Mouse (Mus musculus): ENCODE results near the gene Serpini1. TPM values are rescaled to one million over a fixed set of nuclear protein-coding genes. Genes with fewer than 3 reads are reported as not detected.

The Serpini1 gene
- 0.63 and 4.1 TPM in 2 replicates for total RNA-seq (2014; fragmentation: Nextera tagmentation)
- total RNA-seq (2017), result 0.14 and 3.3 TPM in 2 replicates

GRCm38 (mm10) chr3:75557292-75557691 is at the start of gene Serpini1:
Gene Serpini1, plus strand, starts transcription at chr3:75557547.
- ATAC-seq (replicated peaks; ENCODE audit: low FRiP score, low TSS enrichment, poor library complexity, severe bottlenecking), result peak; percentile 89

GRCm38 (mm10) chr3:75517631-75518250 is 39.6 kb upstream of the Serpini1 start:
- peak; percentile 97 for ATAC-seq (replicated peaks; ENCODE audit: low FRiP score, low TSS enrichment, poor library complexity, severe bottlenecking)

GRCm38 (mm10) chr3:75521314-75521713 is 36.0 kb upstream of the Serpini1 start:
- ATAC-seq (replicated peaks; ENCODE audit: low FRiP score, low TSS enrichment, poor library complexity, severe bottlenecking), result no peak

GRCm38 (mm10) chr3:75522527-75522926 is 34.8 kb upstream of the Serpini1 start:
- ATAC-seq (replicated peaks; ENCODE audit: low FRiP score, low TSS enrichment, poor library complexity, severe bottlenecking), result no peak

GRCm38 (mm10) chr3:75531074-75531473 is 26.3 kb upstream of the Serpini1 start:
- no peak for ATAC-seq (replicated peaks; ENCODE audit: low FRiP score, low TSS enrichment, poor library complexity, severe bottlenecking)

- peak; percentile 91 for ATAC-seq (replicated peaks; ENCODE audit: low FRiP score, low TSS enrichment, poor library complexity, severe bottlenecking)
Measured at GRCm38 (mm10) chr3:75534045-75534834, 23.1 kb upstream of the Serpini1 start.

GRCm38 (mm10) chr3:75541259-75541658 is 16.1 kb upstream of the Serpini1 start:
- ATAC-seq (replicated peaks; ENCODE audit: low FRiP score, low TSS enrichment, poor library complexity, severe bottlenecking), result no peak

- ATAC-seq (replicated peaks; ENCODE audit: low FRiP score, low TSS enrichment, poor library complexity, severe bottlenecking), result peak; percentile 83
Measured at GRCm38 (mm10) chr3:75542852-75543251, 14.5 kb upstream of the Serpini1 start.

GRCm38 (mm10) chr3:75544287-75544686 is 13.1 kb upstream of the Serpini1 start:
- ATAC-seq (replicated peaks; ENCODE audit: low FRiP score, low TSS enrichment, poor library complexity, severe bottlenecking), result peak; percentile 88

- ATAC-seq (replicated peaks; ENCODE audit: low FRiP score, low TSS enrichment, poor library complexity, severe bottlenecking), result no peak
Measured at GRCm38 (mm10) chr3:75551248-75551647, 6.1 kb upstream of the Serpini1 start.

GRCm38 (mm10) chr3:75556121-75556694 is 1.1 kb upstream of the Serpini1 start:
- ATAC-seq (replicated peaks; ENCODE audit: low FRiP score, low TSS enrichment, poor library complexity, severe bottlenecking), result peak; percentile 23

GRCm38 (mm10) chr3:75556695-75557291 is 554 bp upstream of the Serpini1 start, which contains the start of gene Pdcd10:
Gene Pdcd10, minus strand, starts transcription at chr3:75556856.
- peak; percentile 95 for ATAC-seq (replicated peaks; ENCODE audit: low FRiP score, low TSS enrichment, poor library complexity, severe bottlenecking)

GRCm38 (mm10) chr3:75574074-75574473 is 16.7 kb downstream of the Serpini1 start:
- no peak for ATAC-seq (replicated peaks; ENCODE audit: low FRiP score, low TSS enrichment, poor library complexity, severe bottlenecking)

GRCm38 (mm10) chr3:75575582-75575981 is 18.2 kb downstream of the Serpini1 start:
- ATAC-seq (replicated peaks; ENCODE audit: low FRiP score, low TSS enrichment, poor library complexity, severe bottlenecking), result peak; percentile 75

GRCm38 (mm10) chr3:75579352-75579751 is 22.0 kb downstream of the Serpini1 start:
- ATAC-seq (replicated peaks; ENCODE audit: low FRiP score, low TSS enrichment, poor library complexity, severe bottlenecking), result peak; percentile 52; the same call in 1 of the 2 replicates

GRCm38 (mm10) chr3:75583293-75583692 is 25.9 kb downstream of the Serpini1 start:
- ATAC-seq (replicated peaks; ENCODE audit: low FRiP score, low TSS enrichment, poor library complexity, severe bottlenecking), result no peak

- ATAC-seq (replicated peaks; ENCODE audit: low FRiP score, low TSS enrichment, poor library complexity, severe bottlenecking), result no peak
Measured at GRCm38 (mm10) chr3:75584898-75585297, 27.6 kb downstream of the Serpini1 start.

- ATAC-seq (replicated peaks; ENCODE audit: low FRiP score, low TSS enrichment, poor library complexity, severe bottlenecking), result no peak
Measured at GRCm38 (mm10) chr3:75611019-75611418, 53.7 kb downstream of the Serpini1 start.

- no peak for ATAC-seq (replicated peaks; ENCODE audit: low FRiP score, low TSS enrichment, poor library complexity, severe bottlenecking)
Measured at GRCm38 (mm10) chr3:75624627-75625026, 67.3 kb downstream of the Serpini1 start.

All from megakaryocyte-erythroid progenitor cell, adult 5-6 weeks (primary cell).